Mouse (Mus musculus): ENCODE data around the gene Otp. TPM values are rescaled to one million over a fixed set of nuclear protein-coding genes. Genes with fewer than 3 reads are reported as not detected.

The Otp gene
- total RNA-seq, 1 experiment from 2014 or later, result not detected

GRCm38 (mm10) chr13:94874039-94874425 lies 1.4 kb upstream of the Otp start:
- no peak for DNase-seq

- no peak for DNase-seq
Observed at GRCm38 (mm10) chr13:94874656-94875395, 576 bp upstream of the Otp start.

GRCm38 (mm10) chr13:94876286-94877210 lies 1.1 kb downstream of the Otp start:
- no peak for DNase-seq

- no peak for DNase-seq
Observed at GRCm38 (mm10) chr13:94877211-94877590, 1.8 kb downstream of the Otp start.

- DNase-seq, result peak; percentile 38
Observed at GRCm38 (mm10) chr13:94877991-94878745, 2.8 kb downstream of the Otp start.

GRCm38 (mm10) chr13:94881201-94881600 lies 5.8 kb downstream of the Otp start:
- no peak for DNase-seq

GRCm38 (mm10) chr13:94882221-94882620 lies 6.8 kb downstream of the Otp start:
- no peak for DNase-seq

- no peak for DNase-seq
Observed at GRCm38 (mm10) chr13:94882711-94883145, 7.3 kb downstream of the Otp start.

GRCm38 (mm10) chr13:94883163-94883965 lies 8.0 kb downstream of the Otp start:
- DNase-seq, result peak; percentile 35

GRCm38 (mm10) chr13:94883966-94884960 lies 8.9 kb downstream of the Otp start:
- no peak for DNase-seq

- peak; percentile 34 for DNase-seq
Observed at GRCm38 (mm10) chr13:94885291-94886235, 10.2 kb downstream of the Otp start.

- no peak for DNase-seq
Observed at GRCm38 (mm10) chr13:94907841-94908240, 32.4 kb downstream of the Otp start.

GRCm38 (mm10) chr13:94912961-94913360 lies 37.6 kb downstream of the Otp start:
- DNase-seq, result peak; percentile 7

GRCm38 (mm10) chr13:94915654-94916053 lies 40.3 kb downstream of the Otp start:
- no peak for DNase-seq

- no peak for DNase-seq
Observed at GRCm38 (mm10) chr13:94928086-94928485, 52.7 kb downstream of the Otp start.
